Mouse (Mus musculus): ENCODE results near the gene Eif3c.

DNA sequence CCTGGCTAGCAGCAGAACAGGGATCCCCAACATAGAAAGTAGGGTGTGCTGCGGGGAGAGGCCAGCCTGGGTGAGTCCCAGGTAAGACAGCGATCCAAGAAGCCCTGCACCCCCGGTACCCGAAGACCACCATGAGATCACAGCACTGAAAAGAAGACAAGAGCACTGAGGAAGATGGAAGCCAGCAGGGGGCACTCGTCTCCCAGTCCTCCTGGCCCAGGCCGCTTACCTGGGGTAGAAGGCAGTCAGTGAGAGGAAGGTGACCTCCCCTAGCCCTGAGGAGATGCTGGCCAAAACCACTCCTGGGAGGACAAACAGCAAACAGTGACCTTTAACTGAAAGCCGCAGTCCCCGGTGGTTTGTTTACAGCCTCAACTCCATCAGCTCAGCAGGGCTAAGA lies 13.0 kb upstream of the Eif3c start:
- no peak for TF ChIP-seq MAX (IDR thresholded peaks at IDR 0.05; ENCODE audit: low read depth)
- no peak for TF ChIP-seq USF1 (IDR thresholded peaks at IDR 0.05; ENCODE audit: low read depth)
